Mouse (Mus musculus): ENCODE data around the gene Naglu. TPM values are rescaled to one million over a fixed set of nuclear protein-coding genes. Genes with fewer than 3 reads are reported as not detected.

The Naglu gene
- polyA plus RNA-seq, 1 experiment = 7.3 TPM

DNA sequence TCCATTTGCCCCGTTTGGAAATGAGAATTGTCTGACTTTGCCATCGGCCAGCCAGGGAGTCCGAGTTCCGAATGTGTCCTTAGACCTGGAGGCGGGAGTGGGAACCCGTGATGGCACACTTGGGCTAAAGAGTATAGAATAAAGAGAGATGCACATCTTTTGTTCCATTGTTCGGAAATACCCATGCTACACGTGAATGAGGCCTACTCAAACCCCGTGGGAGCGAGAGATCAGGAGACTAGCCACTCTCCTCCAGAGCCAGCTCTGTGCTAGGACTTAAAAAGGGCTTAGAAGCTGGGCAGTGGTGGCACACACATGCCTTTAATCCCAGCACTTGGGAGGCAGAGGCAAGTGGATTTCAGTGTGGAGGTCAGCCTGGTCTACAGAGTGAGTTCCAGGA lies 10.3 kb upstream of the Naglu start:
- H3K9ac ChIP-seq (ENCODE audit: low read depth, poor library complexity, severe bottlenecking) = no peak overlapping the region
- no peaks in the 10 kb centered on the region for H3K27me3 ChIP-seq (ENCODE audit: control insufficient read depth, insufficient read depth, low read length, poor library complexity, severe bottlenecking)
- H3K9me3 ChIP-seq (replicated peaks; ENCODE audit: control insufficient read depth, insufficient read depth, low read length, poor library complexity, severe bottlenecking) = no peaks in the 10 kb centered on the region
- H3K4me1 ChIP-seq (ENCODE audit: control insufficient read depth, insufficient read depth, low read length) = peaks cover 4% of the 10 kb centered on the region
- H3K36me3 ChIP-seq (ENCODE audit: control insufficient read depth, insufficient read depth, low read length, poor library complexity, severe bottlenecking) = no peaks in the 10 kb centered on the region
- TF ChIP-seq POLR2A (IDR thresholded peaks at IDR 0.05; ENCODE audit: insufficient read depth, low read length) (no peak), CTCF (IDR thresholded peaks at IDR 0.05; ENCODE audit: low read depth, low read length) (no peak), EP300 (IDR thresholded peaks at IDR 0.05; ENCODE audit: insufficient read depth, low read depth, low read length) (no peak)
- no peak overlapping the region for H3K4me3 ChIP-seq (ENCODE audit: low read depth, low read length)
- H3K27ac ChIP-seq (ENCODE audit: insufficient read depth, low read length) = no peak overlapping the region

DNA sequence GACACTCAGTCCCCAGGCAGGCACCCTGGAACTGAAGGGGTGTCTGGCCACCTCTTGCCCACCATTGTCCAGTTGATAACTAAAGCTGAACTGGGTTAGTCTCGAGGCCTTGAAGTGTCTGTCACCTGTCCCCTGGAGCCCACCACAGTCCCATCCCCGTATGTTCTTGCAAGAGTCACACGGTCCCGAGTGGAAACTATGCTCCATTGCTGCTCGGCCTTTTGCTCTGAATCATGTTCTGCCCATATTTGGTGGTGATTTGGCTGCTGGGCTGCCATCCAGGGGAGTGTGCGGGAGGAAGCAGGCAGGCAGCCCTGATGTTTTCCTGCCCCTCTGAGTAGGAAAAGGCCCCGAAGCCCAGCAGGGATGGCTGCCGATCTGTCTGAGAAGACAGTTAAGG lies 9.7 kb upstream of the Naglu start:
- no peak for TF ChIP-seq CTCF (IDR thresholded peaks at IDR 0.05; ENCODE audit: low read depth, low read length)
- TF ChIP-seq EP300 (IDR thresholded peaks at IDR 0.05; ENCODE audit: insufficient read depth, low read depth, low read length) = no peak
- no peak for TF ChIP-seq POLR2A (IDR thresholded peaks at IDR 0.05; ENCODE audit: insufficient read depth, low read length)
- Histone ChIP-seq H3K36me3 (ENCODE audit: control insufficient read depth, insufficient read depth, low read length, poor library complexity, severe bottlenecking) (no peaks in the 10 kb centered on the region), H3K9ac (ENCODE audit: low read depth, poor library complexity, severe bottlenecking) (no peak overlapping the region), H3K27ac (ENCODE audit: insufficient read depth, low read length) (no peak overlapping the region), H3K27me3 (ENCODE audit: control insufficient read depth, insufficient read depth, low read length, poor library complexity, severe bottlenecking) (no peaks in the 10 kb centered on the region), H3K4me3 (ENCODE audit: low read depth, low read length) (no peak overlapping the region), H3K4me1 (ENCODE audit: control insufficient read depth, insufficient read depth, low read length) (peaks cover 4% of the 10 kb centered on the region), H3K9me3 (replicated peaks; ENCODE audit: control insufficient read depth, insufficient read depth, low read length, poor library complexity, severe bottlenecking) (no peaks in the 10 kb centered on the region)

DNA sequence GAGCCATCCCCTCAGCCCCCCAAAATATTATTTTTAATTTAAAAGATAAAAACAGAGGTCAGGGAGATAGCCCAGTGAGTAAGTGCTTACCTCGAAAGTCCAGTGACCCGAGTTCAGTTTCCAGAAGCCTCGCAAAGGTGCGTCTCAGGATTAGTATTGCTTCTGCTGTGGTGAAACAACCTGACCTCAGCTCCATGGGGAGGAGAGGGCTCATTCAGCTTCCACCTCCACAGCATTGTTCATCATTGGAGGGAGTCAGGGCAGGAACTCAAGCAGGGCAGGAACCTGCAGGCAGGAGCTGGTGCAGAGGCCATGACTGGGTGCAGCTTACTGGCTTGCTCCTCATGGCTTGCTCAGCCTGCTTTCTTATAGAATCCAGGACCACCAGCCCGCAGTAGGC lies 8.8 kb upstream of the Naglu start:
- Histone ChIP-seq H3K4me1 (ENCODE audit: control insufficient read depth, insufficient read depth, low read length) (peaks cover 4% of the 10 kb centered on the region), H3K4me3 (ENCODE audit: low read depth, low read length) (no peak overlapping the region), H3K27me3 (ENCODE audit: control insufficient read depth, insufficient read depth, low read length, poor library complexity, severe bottlenecking) (no peaks in the 10 kb centered on the region), H3K36me3 (ENCODE audit: control insufficient read depth, insufficient read depth, low read length, poor library complexity, severe bottlenecking) (no peaks in the 10 kb centered on the region), H3K9ac (ENCODE audit: low read depth, poor library complexity, severe bottlenecking) (no peak overlapping the region), H3K27ac (ENCODE audit: insufficient read depth, low read length) (no peak overlapping the region), H3K9me3 (replicated peaks; ENCODE audit: control insufficient read depth, insufficient read depth, low read length, poor library complexity, severe bottlenecking) (no peaks in the 10 kb centered on the region)
- TF ChIP-seq POLR2A (IDR thresholded peaks at IDR 0.05; ENCODE audit: insufficient read depth, low read length) (no peak), EP300 (IDR thresholded peaks at IDR 0.05; ENCODE audit: insufficient read depth, low read depth, low read length) (no peak), CTCF (IDR thresholded peaks at IDR 0.05; ENCODE audit: low read depth, low read length) (no peak)

DNA sequence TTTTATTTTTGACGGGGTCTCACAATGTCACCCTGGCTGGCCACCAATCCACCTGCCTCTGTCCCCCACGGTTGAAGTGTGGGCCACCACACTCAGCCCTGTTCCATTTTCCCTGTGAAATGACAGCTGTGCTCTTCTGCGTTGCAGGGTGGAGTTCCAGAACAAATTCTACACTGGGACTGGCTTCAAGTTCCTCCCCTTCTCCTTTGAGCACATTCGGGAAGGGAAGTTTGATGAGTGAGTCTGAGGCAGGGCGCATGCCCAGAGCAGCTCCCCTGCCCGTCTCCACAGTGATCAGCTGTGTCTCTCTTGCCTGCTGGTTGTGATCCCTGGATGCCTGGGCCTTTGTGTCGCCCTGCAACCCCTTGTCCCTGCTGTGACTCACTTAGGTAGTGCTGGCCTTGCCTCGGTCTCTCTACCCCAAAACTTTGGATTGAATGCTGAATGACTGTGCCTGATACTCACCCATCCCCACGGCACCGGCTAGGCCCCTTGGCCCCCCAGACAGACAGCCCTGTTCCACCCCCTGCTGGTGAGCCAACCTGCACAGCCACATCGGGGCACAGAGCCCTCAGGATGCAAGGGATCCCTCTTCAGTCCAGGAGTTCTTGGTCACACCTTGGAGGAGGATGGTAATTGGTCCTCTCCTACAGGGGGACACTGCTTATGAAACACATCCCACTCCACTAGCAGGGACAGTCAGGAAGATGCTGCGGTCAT lies 7.5 kb upstream of the Naglu start:
- H3K27ac ChIP-seq (ENCODE audit: insufficient read depth, low read length) = no peak overlapping the region
- H3K9ac ChIP-seq (ENCODE audit: low read depth, poor library complexity, severe bottlenecking) = no peak overlapping the region
- no peaks in the 10 kb centered on the region for H3K9me3 ChIP-seq (replicated peaks; ENCODE audit: control insufficient read depth, insufficient read depth, low read length, poor library complexity, severe bottlenecking)
- peaks cover 4% of the 10 kb centered on the region for H3K4me1 ChIP-seq (ENCODE audit: control insufficient read depth, insufficient read depth, low read length)
- H3K4me3 ChIP-seq (ENCODE audit: low read depth, low read length) = no peak overlapping the region
- H3K36me3 ChIP-seq (ENCODE audit: control insufficient read depth, insufficient read depth, low read length, poor library complexity, severe bottlenecking) = no peaks in the 10 kb centered on the region
- H3K27me3 ChIP-seq (ENCODE audit: control insufficient read depth, insufficient read depth, low read length, poor library complexity, severe bottlenecking) = no peaks in the 10 kb centered on the region
- TF ChIP-seq CTCF (IDR thresholded peaks at IDR 0.05; ENCODE audit: low read depth, low read length) (no peak), POLR2A (IDR thresholded peaks at IDR 0.05; ENCODE audit: insufficient read depth, low read length) (no peak), EP300 (IDR thresholded peaks at IDR 0.05; ENCODE audit: insufficient read depth, low read depth, low read length) (no peak)

DNA sequence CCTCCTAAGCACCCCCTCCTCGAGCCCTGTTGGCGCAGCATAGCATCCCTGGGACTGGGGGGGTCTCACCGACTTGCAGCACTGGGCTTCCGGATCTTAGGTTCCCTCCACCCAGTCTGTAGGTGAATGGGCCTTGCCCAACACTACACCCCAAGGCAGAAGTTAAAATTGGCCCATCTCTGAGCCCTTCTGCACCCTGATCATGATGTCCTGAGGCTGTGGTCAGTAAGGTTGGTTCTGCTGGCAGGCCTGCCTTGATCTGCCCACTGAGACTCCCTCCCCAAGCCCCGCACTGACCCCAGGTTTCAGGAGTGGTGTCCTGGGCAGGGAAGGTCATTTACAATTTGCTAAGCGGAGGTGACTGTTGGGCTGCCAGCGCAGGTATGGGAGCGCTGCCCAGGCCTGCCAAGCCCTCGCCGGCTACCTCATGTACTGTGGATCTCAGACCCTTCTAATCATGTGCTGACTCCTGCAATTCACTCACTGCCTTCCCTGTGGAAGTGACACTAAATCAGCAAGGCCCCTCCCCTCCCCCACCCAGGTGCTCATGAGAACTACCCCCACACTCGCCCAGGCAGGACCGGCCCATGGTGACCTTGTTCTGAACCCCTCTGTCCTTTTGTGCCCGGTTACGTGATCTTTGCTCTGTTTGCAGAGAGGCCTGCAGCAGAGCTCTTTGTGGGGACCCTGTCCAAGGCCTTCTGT lies 6.7 kb upstream of the Naglu start:
- Histone ChIP-seq H3K4me3 (ENCODE audit: low read depth, low read length) (no peak overlapping the region), H3K9ac (ENCODE audit: low read depth, poor library complexity, severe bottlenecking) (peak overlapping the region; percentile 41), H3K9me3 (replicated peaks; ENCODE audit: control insufficient read depth, insufficient read depth, low read length, poor library complexity, severe bottlenecking) (no peaks in the 10 kb centered on the region), H3K36me3 (ENCODE audit: control insufficient read depth, insufficient read depth, low read length, poor library complexity, severe bottlenecking) (no peaks in the 10 kb centered on the region), H3K4me1 (ENCODE audit: control insufficient read depth, insufficient read depth, low read length) (peaks cover 4% of the 10 kb centered on the region), H3K27ac (ENCODE audit: insufficient read depth, low read length) (peak overlapping the region; percentile 33; the same call in 1 of the 2 replicates), H3K27me3 (ENCODE audit: control insufficient read depth, insufficient read depth, low read length, poor library complexity, severe bottlenecking) (no peaks in the 10 kb centered on the region)
- no peak for TF ChIP-seq EP300 (IDR thresholded peaks at IDR 0.05; ENCODE audit: insufficient read depth, low read depth, low read length)
- TF ChIP-seq CTCF (IDR thresholded peaks at IDR 0.05; ENCODE audit: low read depth, low read length) = no peak
- no peak for TF ChIP-seq POLR2A (IDR thresholded peaks at IDR 0.05; ENCODE audit: insufficient read depth, low read length)

Data from ES-Bruce4 (cell line).